Mouse (Mus musculus): Measurements from ENCODE around the gene Olfr146.

Olfr146 gene

GRCm38 (mm10) chr9:39023277-39023676, at the start of gene Olfr146:
Olfr146 (minus strand) TSS chr9:39023377.
- no peak for DNase-seq (ENCODE audit: low spot score in 2 of 2)

DNA sequence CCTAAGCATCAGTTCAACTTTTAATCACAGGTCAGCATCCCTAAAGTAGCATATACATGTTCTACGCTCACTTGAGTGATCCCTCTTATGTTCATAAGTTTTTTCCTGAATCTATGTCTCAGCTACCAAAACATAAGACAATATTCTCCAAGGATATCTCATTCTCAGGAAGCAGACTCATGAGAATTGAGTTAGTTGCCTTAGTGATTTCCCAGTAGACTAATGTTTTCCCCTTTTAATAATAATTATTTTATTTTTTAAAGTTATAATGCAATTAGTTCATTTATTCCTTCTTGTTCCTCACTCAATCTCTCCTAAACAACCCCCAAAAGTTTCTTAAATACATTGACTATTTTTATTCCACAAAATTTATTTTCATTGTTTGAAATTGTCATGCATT, 41.7 kb upstream of the Olfr146 start, which contains the start of gene Olfr937:
TSS of gene Olfr937 (minus strand) at position 101 of the 400 bp plus-strand sequence.
- no peak for DNase-seq (ENCODE audit: low spot score in 2 of 2)

DNA sequence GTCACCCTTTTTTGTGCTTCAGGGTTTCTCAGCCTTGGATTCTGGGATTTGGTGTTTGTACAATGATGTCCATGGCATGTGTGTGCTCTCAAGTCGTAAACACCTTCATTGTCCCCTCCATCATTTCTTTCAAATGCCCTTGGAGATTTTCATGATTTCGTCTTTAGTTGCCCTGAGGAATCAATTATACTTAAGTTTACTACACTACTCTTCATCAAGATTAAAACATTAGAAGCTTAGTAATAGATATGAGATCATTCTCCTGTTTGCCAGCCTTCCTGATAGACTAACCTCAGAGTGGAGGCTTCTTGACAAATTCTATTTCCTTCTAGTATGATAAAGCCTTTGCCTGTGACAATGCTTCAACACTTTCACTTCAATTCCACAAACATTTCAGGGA, 23.6 kb downstream of the Olfr146 start, which contains the start of gene Olfr935:
TSS of gene Olfr935 (minus strand) at position 101 of the 400 bp plus-strand sequence.
- DNase-seq (ENCODE audit: low spot score in 2 of 2): no peak

- no peak for DNase-seq (ENCODE audit: low spot score in 2 of 2)
Measured at GRCm38 (mm10) chr9:38988215-38988614, 35.0 kb downstream of the Olfr146 start, which contains the start of gene Olfr934. Olfr934 (minus strand) TSS chr9:38988315.

DNA sequence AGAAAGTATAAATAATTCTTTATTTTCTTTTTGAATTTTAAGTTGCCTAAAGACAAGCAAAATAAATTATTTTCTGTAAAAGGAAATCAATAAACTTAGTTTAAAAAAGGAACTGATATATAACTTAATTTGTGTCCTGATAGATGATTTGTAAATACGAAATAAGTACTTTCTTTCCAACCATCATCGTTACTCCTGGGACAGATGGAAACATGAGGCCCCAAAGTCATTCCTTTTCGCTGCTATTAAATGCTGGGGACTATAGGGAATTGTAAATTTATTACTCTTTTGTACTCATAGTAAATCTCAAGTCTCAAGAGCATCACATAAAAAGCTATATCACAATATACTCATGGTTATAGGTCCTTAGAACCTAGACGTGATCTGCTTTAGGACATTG, 51.2 kb downstream of the Olfr146 start, which contains the start of gene Olfr933:
TSS of gene Olfr933 (plus strand) at position 301 of the 400 bp plus-strand sequence.
- DNase-seq (ENCODE audit: low spot score in 2 of 2): no peak

Measured in cerebellum, postnatal 4 days (tissue).